Mouse (Mus musculus) hindbrain, embryonic 16.5 days (tissue): ENCODE data around the gene Ly6c2. TPM values are rescaled to one million over a fixed set of nuclear protein-coding genes. Genes with fewer than 3 reads are reported as not detected.
"Not testable (repeated sequence)": the region's sequence is repeated elsewhere in the genome, so short reads cannot be mapped to it uniquely, and the experiment has no call there.

Experiments used
- ATAC-seq: fragments of 200-750 bp; cut with Nextera tagmentation; 2 replicates; pipeline ENCODE4 v1.8.0; 2017; ENCODE audit warnings: moderate TSS enrichment, moderate library complexity
- H3K27ac ChIP-seq: fragments of 300-500 bp; sonication (generic); 2 replicates; pipeline ENCODE4 v1.5.1; 2014; ENCODE audit warnings: low read depth, mild to moderate bottlenecking, control low read depth, low read length, moderate library complexity
- H3K27me3 ChIP-seq: fragments of 300-500 bp; sonication (generic); replicated peaks from 2 replicates; pipeline ENCODE4 v1.6.1; 2014; ENCODE audit warnings: low read length; ENCODE audit not compliant: control insufficient read depth, insufficient read depth
- H3K36me3 ChIP-seq: fragments of 300-500 bp; sonication (generic); 2 replicates; pipeline ENCODE4 v1.6.1; 2014; ENCODE audit warnings: mild to moderate bottlenecking, low read length, moderate library complexity, mixed read lengths; ENCODE audit not compliant: control insufficient read depth, insufficient read depth
- H3K4me1 ChIP-seq: fragments of 300-500 bp; sonication (generic); 2 replicates; pipeline ENCODE4 v1.6.1; 2014; ENCODE audit warnings: low read depth, low read length; ENCODE audit not compliant: control insufficient read depth, insufficient read depth
- H3K4me2 ChIP-seq: fragments of 300-500 bp; sonication (generic); 2 replicates; pipeline ENCODE4 v1.6.1; 2014; ENCODE audit warnings: mild to moderate bottlenecking, low read length, control low read depth, moderate library complexity
- H3K4me3 ChIP-seq: fragments of 300-500 bp; sonication (generic); 2 replicates; pipeline ENCODE4 v1.5.1; 2014; ENCODE audit warnings: mild to moderate bottlenecking, low read length, control low read depth, moderate library complexity
- H3K9ac ChIP-seq: fragments of 300-500 bp; sonication (generic); 2 replicates; pipeline ENCODE4 v1.6.1; 2014; ENCODE audit warnings: low read depth, mild to moderate bottlenecking, control low read depth, low read length, moderate library complexity
- H3K9me3 ChIP-seq: fragments of 300-500 bp; sonication (generic); 2 replicates; pipeline ENCODE4 v1.6.1; 2014; ENCODE audit warnings: mild to moderate bottlenecking, low read length, moderate library complexity; ENCODE audit not compliant: control insufficient read depth
- whole genome bisulfite sequencing: fragments of 180-500 bp; shearing (Covaris S2); extraction: QIAGEN DNeasy Blood & Tissue Kit; methylation state at CpG from one replicate; pipeline ENCODE4 v1.1.7; 2014; 5-methylcytosine and 5-hydroxymethylcytosine counted together
- polyA plus RNA-seq: library from polyadenylated mRNA; unstranded; fragments of >200 nt; fragmentation: Nextera tagmentation; extraction: Ambion mirVana; gene quantifications from 2 replicates; pipeline ENCODE4 v1.2.1, GENCODE M21; 2015

Ly6c2 gene
- polyA plus RNA-seq, 1 experiment from 2014 or later: 0.66 TPM

GRCm38 (mm10) chr15:75120066-75120465 lies 8.3 kb upstream of the Ly6c2 start:
- no peak for ATAC-seq
- Histone ChIP-seq H3K36me3 (no peaks in the 10 kb centered on the region), H3K27ac (no peak overlapping the region), H3K9ac (no peak overlapping the region), H3K9me3 (no peaks in the 10 kb centered on the region), H3K4me1 (no peaks in the 10 kb centered on the region), H3K4me2 (no peak overlapping the region), H3K4me3 (no peak overlapping the region), H3K27me3 (no peaks in the 10 kb centered on the region)
- 13% methylated on average over 2 of the region's 2 CpGs for WGBS

DNA sequence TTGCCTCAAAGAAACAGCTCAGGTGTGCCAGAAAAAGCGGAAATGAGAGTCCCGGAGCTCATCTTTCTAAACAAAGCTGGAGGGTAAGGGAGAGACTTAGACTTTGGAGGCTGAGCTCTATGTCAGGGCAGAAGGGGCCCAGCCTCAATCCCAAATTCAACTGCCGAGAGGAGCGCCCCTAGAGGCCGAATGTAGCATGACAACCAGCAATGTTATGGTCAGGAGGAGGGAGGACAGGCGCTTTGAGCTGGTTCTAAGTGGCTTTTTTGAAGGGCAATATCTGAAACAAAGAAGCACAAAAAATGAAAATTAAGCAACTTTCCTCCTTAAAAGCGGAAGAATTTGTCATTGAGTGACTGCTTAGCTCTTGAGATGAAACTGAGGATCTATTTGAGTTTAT lies 7.0 kb upstream of the Ly6c2 start:
- not testable (repeated sequence) for H3K9me3 ChIP-seq, H3K9ac ChIP-seq, H3K27me3 ChIP-seq, ATAC-seq, H3K4me3 ChIP-seq, H3K36me3 ChIP-seq, H3K4me1 ChIP-seq, H3K4me2 ChIP-seq, H3K27ac ChIP-seq
- 18% methylated on average over 5 of the region's 7 CpGs for WGBS

DNA sequence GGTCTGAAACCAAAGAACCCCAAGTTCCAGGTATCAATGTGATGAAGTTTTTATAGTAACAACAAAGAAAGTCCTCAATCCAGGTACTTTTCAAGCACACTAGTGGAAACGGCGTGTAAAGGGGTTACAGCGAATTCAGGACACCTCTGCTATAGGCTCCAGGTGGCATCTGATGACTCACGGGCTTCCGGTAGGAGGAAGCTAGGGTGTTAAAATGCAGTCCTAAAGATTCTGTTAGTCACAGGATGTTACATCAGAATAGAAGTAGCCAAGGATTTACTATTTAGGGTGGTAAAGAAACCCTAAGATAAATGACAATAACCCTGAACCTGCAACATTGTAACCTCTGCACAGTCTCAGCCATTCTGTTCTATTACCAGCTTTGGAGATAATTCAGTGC lies 5.7 kb upstream of the Ly6c2 start:
- H3K27ac ChIP-seq, H3K4me2 ChIP-seq, H3K9ac ChIP-seq, H3K27me3 ChIP-seq, H3K9me3 ChIP-seq, ATAC-seq, H3K36me3 ChIP-seq, H3K4me3 ChIP-seq, H3K4me1 ChIP-seq: not testable (repeated sequence)
- 98% methylated on average over 5 of the region's 5 CpGs for WGBS

DNA sequence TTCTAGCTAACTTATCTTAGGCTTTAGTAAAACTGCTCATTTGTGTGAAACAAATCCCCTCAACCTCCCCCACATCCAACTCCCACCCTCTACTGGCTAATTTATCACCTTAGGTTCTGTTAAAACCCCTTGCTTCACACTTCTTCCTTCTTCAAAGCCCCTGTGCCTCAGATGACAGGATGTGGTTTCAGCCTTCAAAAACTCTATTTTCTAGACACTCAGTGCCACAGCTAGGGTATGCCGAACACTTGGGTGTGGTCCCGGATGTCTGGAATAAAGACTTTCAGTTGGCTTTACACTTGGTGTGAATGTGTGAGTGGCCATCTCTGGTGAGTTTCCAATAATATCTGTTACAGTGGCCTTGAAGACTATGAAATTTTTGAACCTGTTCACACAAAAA lies 4.8 kb upstream of the Ly6c2 start:
- H3K27ac ChIP-seq: no peak overlapping the region
- WGBS: 95% methylated on average over 2 of the region's 2 CpGs

GRCm38 (mm10) chr15:75110424-75110823 lies 1.3 kb downstream of the Ly6c2 start:
- H3K4me1 ChIP-seq, H3K36me3 ChIP-seq, H3K9me3 ChIP-seq, ATAC-seq, H3K27ac ChIP-seq, H3K4me2 ChIP-seq, H3K27me3 ChIP-seq, H3K4me3 ChIP-seq, H3K9ac ChIP-seq: not testable (repeated sequence)
- WGBS: 64% methylated on average over 1 of the region's 5 CpGs

More for the DNA sequence above, 4.8 kb upstream of the Ly6c2 start:
- no peak for ATAC-seq
- H3K27me3 ChIP-seq: no peaks in the 10 kb centered on the region
- no peak overlapping the region for H3K9ac ChIP-seq
- H3K36me3 ChIP-seq: no peaks in the 10 kb centered on the region
- no peaks in the 10 kb centered on the region for H3K9me3 ChIP-seq
- H3K4me3 ChIP-seq: no peak overlapping the region
- H3K4me2 ChIP-seq: no peak overlapping the region
- H3K4me1 ChIP-seq: no peaks in the 10 kb centered on the region

DNA sequence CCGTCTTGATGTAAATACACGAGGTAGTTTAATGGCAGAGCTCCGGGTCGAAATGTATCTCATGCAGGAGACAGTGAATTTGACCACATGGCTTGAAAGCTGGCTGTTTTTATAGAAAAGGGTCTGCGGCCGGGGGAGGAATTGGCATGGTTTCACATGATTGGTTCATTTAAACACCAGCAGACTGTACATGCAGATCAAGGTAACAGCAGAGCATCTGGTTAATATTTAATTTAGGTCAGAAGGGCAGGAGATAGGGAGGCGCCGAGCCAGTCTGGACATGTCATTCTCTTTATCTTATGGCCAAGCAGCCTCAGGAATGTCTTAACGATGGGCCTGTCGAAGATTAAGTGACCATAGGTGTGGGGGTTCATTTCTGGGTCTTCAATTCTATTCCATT lies 12.5 kb downstream of the Ly6c2 start:
- WGBS: 95% methylated on average over 10 of the region's 10 CpGs
- Histone ChIP-seq H3K9ac (no peak overlapping the region), H3K27me3 (no peaks in the 10 kb centered on the region), H3K4me3 (no peak overlapping the region), H3K36me3 (no peaks in the 10 kb centered on the region), H3K9me3 (no peaks in the 10 kb centered on the region), H3K4me2 (no peak overlapping the region), H3K27ac (no peak overlapping the region), H3K4me1 (no peaks in the 10 kb centered on the region)
- ATAC-seq: no peak

DNA sequence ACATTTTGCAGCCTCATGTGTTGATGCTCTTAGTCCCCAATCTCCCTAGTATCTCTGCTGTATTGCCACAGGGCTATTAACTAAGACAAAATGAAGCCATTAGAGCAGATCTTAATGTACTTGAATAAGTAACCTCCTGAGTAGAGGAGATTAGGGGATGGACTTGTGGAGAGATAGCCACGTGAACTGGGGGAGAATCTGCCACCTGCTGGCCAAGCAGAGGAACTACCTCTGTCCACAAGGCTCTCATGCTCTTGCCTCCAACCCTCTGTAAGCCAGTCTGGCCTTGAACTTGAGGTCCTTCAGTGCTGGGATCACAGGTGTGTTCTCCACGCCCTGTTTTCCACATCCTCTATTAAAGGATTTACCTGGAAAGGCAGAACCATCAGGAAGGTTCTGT lies 23.7 kb downstream of the Ly6c2 start:
- H3K4me1 ChIP-seq, H3K9me3 ChIP-seq, H3K9ac ChIP-seq, H3K4me3 ChIP-seq, ATAC-seq, H3K27ac ChIP-seq, H3K27me3 ChIP-seq, H3K36me3 ChIP-seq, H3K4me2 ChIP-seq: not testable (repeated sequence)
- WGBS: 17% methylated on average over 2 of the region's 2 CpGs

DNA sequence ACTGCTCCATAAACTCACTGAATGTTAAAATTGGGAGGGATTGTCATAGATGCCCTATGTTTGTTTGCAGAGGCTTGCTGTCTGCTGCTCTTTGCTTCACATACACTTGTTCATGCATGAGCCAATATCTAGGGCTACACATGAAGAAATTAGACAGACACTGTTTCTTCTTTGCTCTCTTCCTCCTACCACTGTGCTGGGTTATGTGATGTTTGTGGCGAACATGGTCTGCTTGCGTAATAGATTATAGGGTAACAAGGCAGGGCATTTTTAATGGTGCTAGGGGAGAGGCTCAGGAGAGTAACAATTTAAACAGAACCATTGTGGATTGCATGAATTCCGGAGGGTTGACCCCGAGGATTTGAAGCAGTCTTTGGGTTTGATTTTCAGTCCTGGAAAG lies 41.8 kb downstream of the Ly6c2 start:
- Histone ChIP-seq H3K9ac (no peak overlapping the region), H3K27ac (no peak overlapping the region), H3K4me1 (no peaks in the 10 kb centered on the region), H3K27me3 (no peaks in the 10 kb centered on the region), H3K4me3 (no peak overlapping the region), H3K36me3 (no peaks in the 10 kb centered on the region), H3K9me3 (no peaks in the 10 kb centered on the region), H3K4me2 (no peak overlapping the region)
- WGBS: 93% methylated on average over 4 of the region's 4 CpGs
- no peak for ATAC-seq

- not testable (repeated sequence) for H3K27me3 ChIP-seq, H3K4me3 ChIP-seq, ATAC-seq, H3K36me3 ChIP-seq, H3K27ac ChIP-seq, H3K4me1 ChIP-seq, H3K9me3 ChIP-seq, H3K4me2 ChIP-seq, H3K9ac ChIP-seq
- 40% methylated on average over 6 of the region's 6 CpGs for WGBS
These were observed 49.7 kb downstream of the Ly6c2 start for GRCm38 (mm10) chr15:75062030-75062574.

DNA sequence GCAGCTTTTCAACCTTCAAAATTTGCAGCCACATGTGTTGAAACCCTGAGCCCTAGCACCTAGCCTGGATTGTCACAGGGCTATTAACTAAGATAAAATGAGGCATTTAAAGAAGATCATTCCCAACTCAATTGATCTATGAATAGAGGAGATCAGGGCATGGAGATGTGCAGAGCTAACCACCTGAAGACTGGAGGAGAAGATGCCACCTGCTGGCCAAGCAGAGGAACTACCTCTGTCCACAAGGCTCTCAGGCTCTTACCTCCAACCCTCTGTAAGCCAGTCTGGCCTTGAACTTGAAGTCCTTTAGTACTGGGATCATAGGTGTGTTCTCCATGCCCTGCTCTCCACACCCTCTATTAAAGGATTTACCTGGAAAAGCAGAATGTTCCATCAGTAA lies 51.3 kb downstream of the Ly6c2 start:
- Histone ChIP-seq H3K4me1 (no peaks in the 10 kb centered on the region), H3K9me3 (no peaks in the 10 kb centered on the region), H3K9ac (no peak overlapping the region), H3K4me2 (no peak overlapping the region), H3K36me3 (no peaks in the 10 kb centered on the region), H3K27me3 (no peaks in the 10 kb centered on the region), H3K4me3 (no peak overlapping the region), H3K27ac (no peak overlapping the region)
- ATAC-seq: no peak
